Mouse (Mus musculus): ENCODE measurements around the gene Xaf1. TPM values are rescaled to one million over a fixed set of nuclear protein-coding genes. Genes with fewer than 3 reads are reported as not detected.
"Not testable (repeated sequence)": the region's sequence is repeated elsewhere in the genome, so short reads cannot be mapped to it uniquely, and the experiment has no call there.

The Xaf1 gene
- polyA plus RNA-seq, 1 experiment from 2014 or later: 9.5 TPM

DNA sequence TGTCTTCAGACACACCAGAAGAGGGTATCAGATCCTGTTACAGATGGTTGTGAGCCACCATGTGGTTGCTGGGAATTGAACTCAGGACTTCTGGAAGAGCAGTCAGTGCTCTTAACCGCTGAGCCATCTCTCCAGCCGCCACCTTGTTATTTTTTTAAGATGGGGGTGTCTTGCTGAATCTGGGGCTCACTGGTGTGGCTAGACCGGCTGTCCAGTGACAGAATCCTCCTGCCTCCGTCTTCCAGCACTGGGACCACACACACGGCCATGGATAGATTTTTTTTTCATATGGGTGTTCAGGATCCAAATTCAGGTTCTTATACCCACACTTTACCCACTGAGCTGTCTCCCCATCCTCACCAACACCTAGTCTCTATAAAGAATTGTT, 41.8 kb downstream of the Xaf1 start:
- ATAC-seq (replicated peaks; ENCODE audit: insufficient number of reproducible peaks, insufficient read depth, low FRiP score, low read depth); H3K36me3 ChIP-seq; H3K4me2 ChIP-seq; H3K27ac ChIP-seq; H3K27me3 ChIP-seq; H3K4me3 ChIP-seq; H3K9ac ChIP-seq; H3K4me1 ChIP-seq (replicated peaks); H3K9me3 ChIP-seq (replicated peaks): not testable (repeated sequence)
- WGBS: 92% methylated on average over 5 of the region's 5 CpGs

DNA sequence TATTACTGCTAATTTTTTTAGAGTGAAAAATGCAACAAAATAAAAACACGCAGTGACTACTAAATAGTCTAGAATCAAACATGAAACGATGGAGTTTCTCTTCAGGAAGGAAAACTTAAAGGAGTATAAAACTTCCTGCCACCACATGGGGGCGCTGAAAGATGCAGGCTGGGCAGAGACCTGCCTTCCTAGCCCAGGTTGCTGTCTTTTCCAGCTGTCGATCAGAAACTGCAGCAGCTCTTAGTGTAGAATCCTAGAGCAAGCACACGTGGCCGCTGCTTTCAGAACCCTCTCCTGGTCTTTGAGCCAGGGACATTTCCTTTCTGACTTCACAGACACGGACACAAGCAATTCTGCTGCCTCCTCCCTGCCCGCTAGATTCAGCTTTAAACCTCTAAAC, 42.5 kb downstream of the Xaf1 start:
- peaks cover 4% of the 10 kb centered on the region; the same call in 1 of the 2 replicates for H3K4me1 ChIP-seq (replicated peaks)
- H3K4me2 ChIP-seq: 0 out of 2 replicates have a peak overlapping the region, but pooled peaks have one; percentile 13
- no peaks in the 10 kb centered on the region for H3K27me3 ChIP-seq
- H3K27ac ChIP-seq: no peak overlapping the region
- H3K9me3 ChIP-seq (replicated peaks): no peaks in the 10 kb centered on the region
- WGBS: 20% methylated on average over 8 of the region's 8 CpGs
- H3K9ac ChIP-seq: no peak overlapping the region
- ATAC-seq (replicated peaks; ENCODE audit: insufficient number of reproducible peaks, insufficient read depth, low FRiP score, low read depth): no peak
- H3K4me3 ChIP-seq: no peak overlapping the region
- no peaks in the 10 kb centered on the region for H3K36me3 ChIP-seq

DNA sequence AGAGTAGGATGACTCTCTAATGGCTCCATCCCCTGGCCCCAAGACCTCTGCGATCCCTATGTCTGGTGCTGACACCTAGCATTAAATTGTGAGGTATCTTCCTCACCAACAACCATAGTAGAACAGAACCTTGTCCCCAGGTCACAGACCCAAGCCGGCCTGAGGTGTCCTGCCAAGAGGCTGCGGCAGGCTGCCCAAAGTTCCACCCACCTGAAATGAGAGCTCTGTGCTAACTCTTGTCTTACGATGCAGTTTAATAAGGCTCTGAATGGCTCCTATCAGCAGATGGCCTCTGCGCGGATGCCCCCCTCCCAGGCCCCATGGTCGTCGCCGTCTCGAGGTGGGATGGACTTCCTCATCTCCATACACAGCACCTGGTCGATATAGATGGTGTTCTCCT, 43.1 kb downstream of the Xaf1 start:
- 83% methylated on average over 11 of the region's 11 CpGs for WGBS
- Histone ChIP-seq H3K4me3 (no peak overlapping the region), H3K27ac (no peak overlapping the region), H3K9ac (no peak overlapping the region), H3K4me2 (no peak overlapping the region), H3K4me1 (replicated peaks) (peaks cover 4% of the 10 kb centered on the region; the same call in 1 of the 2 replicates), H3K9me3 (replicated peaks) (no peaks in the 10 kb centered on the region), H3K36me3 (no peaks in the 10 kb centered on the region), H3K27me3 (no peaks in the 10 kb centered on the region)
- no peak for ATAC-seq (replicated peaks; ENCODE audit: insufficient number of reproducible peaks, insufficient read depth, low FRiP score, low read depth)

DNA sequence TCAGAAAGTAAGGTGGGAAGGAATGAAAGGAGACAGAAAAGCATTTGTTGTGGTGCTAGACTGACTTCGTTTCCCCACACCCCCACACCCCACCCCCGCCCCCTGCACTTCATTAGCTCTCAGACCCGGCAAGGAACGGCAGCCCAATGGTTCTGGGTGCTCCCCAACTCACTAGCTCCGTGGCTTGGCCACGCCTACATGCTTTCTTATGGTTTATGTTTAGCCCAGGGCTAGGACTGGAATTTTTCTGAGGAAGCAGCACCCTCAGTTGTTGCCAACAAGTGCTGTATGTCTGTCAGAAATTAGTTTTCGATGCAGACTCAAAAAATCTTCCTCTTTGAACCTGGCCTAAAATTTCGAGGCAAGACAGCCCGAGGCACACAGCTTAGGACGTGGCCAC, 47.1 kb downstream of the Xaf1 start:
- Histone ChIP-seq H3K4me2 (no peak overlapping the region), H3K9me3 (replicated peaks) (no peaks in the 10 kb centered on the region), H3K27me3 (no peaks in the 10 kb centered on the region), H3K36me3 (no peaks in the 10 kb centered on the region), H3K27ac (no peak overlapping the region), H3K4me1 (replicated peaks) (no peaks in the 10 kb centered on the region), H3K9ac (no peak overlapping the region), H3K4me3 (no peak overlapping the region)
- ATAC-seq (replicated peaks; ENCODE audit: insufficient number of reproducible peaks, insufficient read depth, low FRiP score, low read depth): no peak
- WGBS: 52% methylated on average over 10 of the region's 10 CpGs

DNA sequence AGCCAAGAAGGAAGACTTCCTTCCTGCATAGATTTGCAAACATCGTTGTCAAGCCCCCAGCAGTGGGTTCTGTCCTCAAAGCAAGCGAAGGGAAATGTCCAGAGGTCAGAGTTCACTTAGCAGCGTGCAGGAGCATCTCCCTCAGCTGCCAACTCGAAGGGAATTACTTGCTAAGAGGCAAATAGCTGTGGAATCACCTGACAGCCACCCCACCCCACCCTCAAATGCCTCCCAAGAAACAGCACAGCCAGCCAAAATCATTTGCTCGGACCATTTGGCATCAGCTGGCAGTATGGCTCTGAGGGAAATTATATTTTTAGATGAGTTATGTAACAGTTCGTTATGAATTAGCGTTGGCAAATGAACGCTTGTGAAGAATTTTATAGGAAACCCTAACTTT, 47.6 kb downstream of the Xaf1 start:
- H3K4me2 ChIP-seq: no peak overlapping the region
- H3K36me3 ChIP-seq: no peaks in the 10 kb centered on the region
- H3K9me3 ChIP-seq (replicated peaks): no peaks in the 10 kb centered on the region
- WGBS: 54% methylated on average over 8 of the region's 8 CpGs
- H3K27ac ChIP-seq: no peak overlapping the region
- no peak overlapping the region for H3K4me3 ChIP-seq
- no peaks in the 10 kb centered on the region for H3K4me1 ChIP-seq (replicated peaks)
- no peak overlapping the region for H3K9ac ChIP-seq
- no peaks in the 10 kb centered on the region for H3K27me3 ChIP-seq
- ATAC-seq (replicated peaks; ENCODE audit: insufficient number of reproducible peaks, insufficient read depth, low FRiP score, low read depth): no peak

DNA sequence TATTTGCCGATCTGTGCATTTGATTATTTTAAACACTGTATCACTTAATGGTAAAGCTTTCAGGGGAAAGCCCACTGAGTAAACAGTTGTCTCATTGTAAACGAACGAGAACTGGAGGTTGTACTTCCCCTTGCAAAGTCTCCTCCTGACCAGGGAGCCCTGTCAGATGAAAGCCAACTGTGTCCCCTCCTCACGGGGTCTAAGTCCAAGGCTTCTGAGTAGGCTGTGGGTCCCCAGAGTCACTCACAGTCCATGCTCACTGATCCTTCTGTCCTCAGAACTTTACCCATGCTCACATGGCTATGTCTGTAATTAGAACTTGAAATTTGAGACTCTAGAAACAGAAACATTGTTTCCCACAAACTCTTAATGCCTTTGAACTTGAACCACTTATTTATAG, 48.2 kb downstream of the Xaf1 start:
- no peak overlapping the region for H3K4me3 ChIP-seq
- no peaks in the 10 kb centered on the region for H3K9me3 ChIP-seq (replicated peaks)
- no peak overlapping the region for H3K9ac ChIP-seq
- 74% methylated on average over 4 of the region's 4 CpGs for WGBS
- H3K36me3 ChIP-seq: no peaks in the 10 kb centered on the region
- H3K27ac ChIP-seq: no peak overlapping the region
- H3K4me2 ChIP-seq: no peak overlapping the region
- no peaks in the 10 kb centered on the region for H3K4me1 ChIP-seq (replicated peaks)
- ATAC-seq (replicated peaks; ENCODE audit: insufficient number of reproducible peaks, insufficient read depth, low FRiP score, low read depth): no peak
- H3K27me3 ChIP-seq: no peaks in the 10 kb centered on the region

DNA sequence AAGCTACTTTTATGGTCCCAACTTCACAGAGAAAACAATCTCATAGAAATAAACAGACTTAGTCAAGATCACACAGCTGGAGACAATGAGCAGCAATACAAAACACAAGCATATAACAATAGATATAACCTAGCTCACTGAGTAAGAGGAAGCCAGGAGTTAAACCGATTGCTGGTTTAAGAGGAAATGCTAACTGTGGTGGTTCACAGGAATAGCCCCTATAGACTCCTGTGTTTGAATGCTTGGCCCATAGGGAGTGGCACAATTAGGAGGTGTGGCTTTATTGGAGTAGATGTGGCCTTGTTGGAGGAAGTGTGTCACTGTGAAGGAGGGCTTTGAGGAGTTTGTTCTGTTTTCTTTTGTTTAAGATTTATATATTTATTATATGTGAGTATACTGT, 50.8 kb downstream of the Xaf1 start:
- Histone ChIP-seq H3K36me3 (no peaks in the 10 kb centered on the region), H3K27ac (no peak overlapping the region), H3K9ac (no peak overlapping the region), H3K27me3 (no peaks in the 10 kb centered on the region), H3K4me3 (no peak overlapping the region), H3K4me2 (no peak overlapping the region), H3K9me3 (replicated peaks) (no peaks in the 10 kb centered on the region), H3K4me1 (replicated peaks) (peaks cover 3% of the 10 kb centered on the region)
- ATAC-seq (replicated peaks; ENCODE audit: insufficient number of reproducible peaks, insufficient read depth, low FRiP score, low read depth): no peak
- 51% methylated on average over 1 of the region's 1 CpGs for WGBS

DNA sequence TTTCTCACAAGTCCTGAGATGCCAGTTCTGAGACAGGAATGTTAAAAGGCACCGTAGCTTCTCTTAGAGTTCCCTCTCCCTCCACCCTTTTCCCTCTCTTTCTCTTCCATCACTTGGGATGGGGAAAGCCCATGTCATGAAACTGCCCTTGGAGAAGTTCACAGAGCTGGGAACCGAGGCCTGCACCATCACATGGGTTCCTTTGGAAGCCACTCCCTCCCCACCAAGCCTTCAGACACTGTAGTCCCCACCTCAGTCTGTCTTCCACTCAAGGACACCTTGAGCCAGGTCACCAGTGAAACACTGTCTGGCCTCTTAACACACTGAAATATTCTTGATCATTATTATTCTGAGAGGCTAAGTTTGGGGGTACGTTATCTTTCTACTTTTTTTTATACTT, 51.8 kb downstream of the Xaf1 start:
- 73% methylated on average over 3 of the region's 3 CpGs for WGBS
- Histone ChIP-seq H3K4me3 (no peak overlapping the region), H3K27me3 (no peaks in the 10 kb centered on the region), H3K36me3 (no peaks in the 10 kb centered on the region), H3K9me3 (replicated peaks) (no peaks in the 10 kb centered on the region), H3K27ac (no peak overlapping the region), H3K4me1 (replicated peaks) (peaks cover 3% of the 10 kb centered on the region), H3K4me2 (no peak overlapping the region), H3K9ac (no peak overlapping the region)
- no peak for ATAC-seq (replicated peaks; ENCODE audit: insufficient number of reproducible peaks, insufficient read depth, low FRiP score, low read depth)

DNA sequence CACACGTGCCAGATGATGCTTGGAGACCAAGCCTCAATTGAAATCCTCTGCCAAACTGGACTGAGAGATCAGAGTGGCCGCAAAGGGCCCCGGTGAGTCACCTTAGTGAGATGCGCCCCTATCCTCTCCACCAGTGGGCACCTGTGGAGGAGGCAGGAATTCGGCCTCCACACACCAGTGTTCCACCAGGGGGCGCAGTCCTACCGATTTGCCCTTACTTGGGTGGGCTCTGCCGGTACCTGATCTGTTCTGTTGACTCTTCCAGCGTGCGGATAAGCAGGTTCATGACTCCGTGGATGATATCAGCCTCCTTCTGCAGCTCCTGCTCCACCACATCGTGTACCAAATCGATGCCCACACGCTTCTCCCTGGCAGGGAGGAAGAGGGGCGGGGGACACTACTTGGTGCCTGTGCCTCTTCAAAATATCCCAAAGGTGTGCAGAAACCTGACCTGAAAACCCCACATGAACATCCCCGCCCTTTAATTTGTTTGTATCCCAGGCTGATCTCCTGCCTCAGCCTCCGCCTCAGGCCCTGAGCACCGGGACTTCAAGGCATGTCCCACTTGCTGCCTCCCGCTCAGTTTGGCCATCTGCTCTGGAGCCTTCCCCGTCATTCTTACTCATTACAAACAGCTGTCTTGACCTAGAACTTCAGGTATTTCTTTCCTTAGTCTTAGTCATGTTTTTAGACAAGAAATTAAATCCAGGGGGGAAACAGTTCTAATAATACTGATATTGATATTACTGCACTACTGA, 53.7 kb downstream of the Xaf1 start:
- peaks cover 3% of the 10 kb centered on the region for H3K4me1 ChIP-seq (replicated peaks)
- H3K36me3 ChIP-seq: no peaks in the 10 kb centered on the region
- H3K4me3 ChIP-seq: no peak overlapping the region
- 21% methylated on average over 20 of the region's 20 CpGs for WGBS
- H3K27ac ChIP-seq: no peak overlapping the region
- no peaks in the 10 kb centered on the region for H3K27me3 ChIP-seq
- no peaks in the 10 kb centered on the region for H3K9me3 ChIP-seq (replicated peaks)
- peak overlapping the region; percentile 45 for H3K4me2 ChIP-seq
- H3K9ac ChIP-seq: no peak overlapping the region
- peak; percentile 62 for ATAC-seq (replicated peaks; ENCODE audit: insufficient number of reproducible peaks, insufficient read depth, low FRiP score, low read depth)

DNA sequence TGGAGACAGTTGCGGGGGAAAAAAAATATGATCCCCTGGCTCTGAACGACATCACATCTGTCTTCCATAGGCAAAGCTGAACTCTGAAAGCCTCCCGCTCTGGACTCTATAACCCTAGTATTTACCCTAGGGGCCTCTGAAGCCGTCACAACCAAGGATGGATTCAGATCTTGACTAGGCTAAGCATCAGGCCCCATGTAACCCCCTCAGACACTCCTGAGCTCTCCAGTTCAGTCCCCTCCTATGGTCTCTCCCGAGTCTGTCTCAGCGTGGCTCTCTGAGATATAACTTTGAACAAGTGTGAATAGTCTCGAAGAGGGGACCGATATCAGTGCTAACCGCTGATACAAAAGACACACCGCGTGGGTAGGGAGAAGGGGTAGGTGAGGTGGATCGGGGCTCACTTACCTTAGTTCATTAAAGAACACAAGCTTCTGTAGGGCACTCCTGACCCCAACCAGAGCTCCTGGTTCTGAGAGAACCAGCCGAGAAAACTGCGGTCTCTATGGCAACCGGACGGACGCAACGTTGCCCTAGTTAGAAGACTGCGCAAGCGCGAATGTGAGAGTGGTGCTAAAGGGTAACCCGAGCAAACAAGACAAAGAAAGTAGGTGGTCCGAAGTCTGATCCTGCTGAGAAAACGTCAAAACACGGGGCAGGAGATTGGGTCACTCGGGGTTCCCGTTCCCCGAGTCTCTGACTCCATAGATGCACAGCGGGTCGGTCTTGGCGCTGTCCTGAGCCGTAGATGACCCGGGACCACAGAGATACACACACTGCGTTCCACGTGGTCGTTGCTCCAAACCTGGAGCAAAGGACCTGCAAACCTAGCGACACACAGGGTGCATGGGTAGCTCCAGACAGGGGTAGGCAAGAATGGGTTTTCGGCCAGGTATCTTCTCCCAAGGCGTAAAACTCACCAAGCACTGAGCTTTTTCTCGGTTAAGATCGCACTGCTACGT, 60.2 kb downstream of the Xaf1 start:
- Histone ChIP-seq H3K9ac (peak overlapping the region; percentile 45), H3K27me3 (no peaks in the 10 kb centered on the region; the same call in 1 of the 2 replicates), H3K4me1 (replicated peaks) (peaks cover 15% of the 10 kb centered on the region; the same call in 1 of the 2 replicates), H3K4me3 (peak overlapping the region; percentile 52), H3K36me3 (no peaks in the 10 kb centered on the region), H3K4me2 (peak overlapping the region; percentile 92), H3K9me3 (replicated peaks) (no peaks in the 10 kb centered on the region), H3K27ac (no peak overlapping the region)
- 10% methylated on average over 42 of the region's 42 CpGs for WGBS
- 0 out of 2 replicates have a peak, but pooled peaks have one; percentile 22 for ATAC-seq (replicated peaks; ENCODE audit: insufficient number of reproducible peaks, insufficient read depth, low FRiP score, low read depth)

DNA sequence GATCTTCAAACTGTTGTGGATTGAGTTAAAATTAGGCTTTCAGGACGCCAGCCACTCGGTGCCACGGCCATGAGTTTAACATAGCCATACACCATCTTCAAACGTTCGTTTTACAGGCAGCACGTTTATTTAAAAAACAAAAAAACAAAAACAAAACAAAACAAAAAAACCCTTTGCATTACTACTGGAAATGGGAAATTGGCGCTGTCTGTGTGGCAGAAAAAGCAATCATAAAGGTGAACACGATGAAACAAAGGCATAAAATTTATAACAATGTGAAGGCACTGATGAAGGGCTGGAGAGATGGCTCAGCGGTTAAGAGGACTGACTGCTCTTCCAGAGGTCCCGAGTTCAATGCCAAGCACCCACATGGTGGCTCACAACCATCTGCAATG, 60.9 kb downstream of the Xaf1 start, which contains the start of gene Tekt1:
Gene Tekt1 (minus strand): TSS at position 96 of the 395 bp plus-strand sequence.
- H3K27ac ChIP-seq: no peak within 1 kb of the TSS
- H3K9ac ChIP-seq: peak within 1 kb of the TSS; percentile 45
- 33% methylated on average over 10 of the region's 10 CpGs for WGBS
- no peak for ATAC-seq (replicated peaks; ENCODE audit: insufficient number of reproducible peaks, insufficient read depth, low FRiP score, low read depth)
- peak within 1 kb of the TSS; percentile 52 for H3K4me3 ChIP-seq
- no peaks in the 10 kb centered on the region; the same call in 1 of the 2 replicates for H3K27me3 ChIP-seq
- H3K4me2 ChIP-seq: peak within 1 kb of the TSS; percentile 92
- no peaks in the 10 kb centered on the region for H3K9me3 ChIP-seq (replicated peaks)
- no peaks in the 10 kb centered on the region for H3K36me3 ChIP-seq
- H3K4me1 ChIP-seq (replicated peaks): peaks cover 15% of the 10 kb centered on the region; the same call in 1 of the 2 replicates

Measured in heart, embryonic 15.5 days (tissue).